ENCODE assay signal across 7 mouse cellular contexts in genomic region chr6:71934081-71934556, GRCm38 (mm10). TPM values are rescaled to one million over a fixed set of nuclear protein-coding genes. Genes with fewer than 3 reads are reported as not detected.
DNase-seq lines count a peak whose midpoint lies in the region; ATAC-seq and TF ChIP-seq lines count a peak whose summit lies in the region.

No protein-coding gene starts in this region.

- peaks cover 24% of the 10 kb centered on the region for H3K36me3 ChIP-seq in spleen, adult 2 months (ENCODE audit: control insufficient read depth, insufficient read depth, low read length)
- peaks cover 98% of the 10 kb centered on the region for H3K36me3 ChIP-seq in embryonic facial prominence, embryonic 10.5 days (replicated peaks)

- 53% methylated on average over 2 of the region's 2 CpGs for WGBS in spleen, adult 2 months
- 38% methylated on average over 2 of the region's 2 CpGs for WGBS in embryonic facial prominence, embryonic 10.5 days

- no peak for TF ChIP-seq CTCF in spleen, adult 2 months (IDR thresholded peaks at IDR 0.05; ENCODE audit: extremely low read depth, insufficient read depth, insufficient read length, insufficient replicate concordance)

- peaks cover 21% of the 10 kb centered on the region; the same call in 1 of the 2 replicates for H3K4me1 ChIP-seq in spleen, adult 2 months (ENCODE audit: control insufficient read depth, insufficient read depth, insufficient read length)
- peaks cover 10% of the 10 kb centered on the region for H3K4me1 ChIP-seq in embryonic facial prominence, embryonic 10.5 days

- DNase-seq in spleen, adult 2 months (ENCODE audit: low read depth in 1 of 2, low spot score in 2 of 2): no peak
- no peak for DNase-seq in spleen, postnatal 14 days (ENCODE audit: low spot score in 2 of 2)
- peak; percentile 39 for DNase-seq in embryonic facial prominence, embryonic 10.5 days (ENCODE audit: low spot score)
- DNase-seq in heart, postnatal 14 days: peak; percentile 50 to 63
- DNase-seq in lung, adult 18-20 months: peak; percentile 61 to 75
- DNase-seq in cerebellum, adult 9-10 months: no peak

- peak overlapping the region; percentile 55 for H3K27ac ChIP-seq in spleen, adult 2 months (ENCODE audit: insufficient read depth, low read length)
- H3K27ac ChIP-seq in embryonic facial prominence, embryonic 10.5 days (replicated peaks): 0 out of 2 replicates have a peak overlapping the region, but pooled peaks have one; percentile 35

- ATAC-seq in megakaryocyte, adult 5-6 weeks (ENCODE audit: poor library complexity, severe bottlenecking): no peak

- TF ChIP-seq POLR2A in spleen, adult 2 months (IDR thresholded peaks at IDR 0.05; ENCODE audit: low read depth, low read length): no peak

- H3K9me3 ChIP-seq in embryonic facial prominence, embryonic 10.5 days: no peaks in the 10 kb centered on the region

- no peak overlapping the region for H3K4me3 ChIP-seq in spleen, adult 2 months (ENCODE audit: extremely low read depth, insufficient read depth, insufficient read length)
- no peak overlapping the region for H3K4me3 ChIP-seq in embryonic facial prominence, embryonic 10.5 days

- intact Hi-C loops in heart, postnatal 14 days (cut with DNase I): no loop called here

- H3K27me3 ChIP-seq in spleen, adult 2 months (ENCODE audit: control insufficient read depth, insufficient read depth, low read length): no peaks in the 10 kb centered on the region
- no peaks in the 10 kb centered on the region for H3K27me3 ChIP-seq in embryonic facial prominence, embryonic 10.5 days (replicated peaks; ENCODE audit: low read depth, poor library complexity, severe bottlenecking)

RNA-seq across cellular contexts. Expression of gene Polr1a, which starts 25.3 kb away (rescaled TPM):
- polyA plus RNA-seq in spleen, adult 2 months (2012; rRNA removed): 16.3 TPM in 2 replicates
- polyA plus RNA-seq in embryonic facial prominence, embryonic 10.5 days (2016; fragmentation: Nextera tagmentation; extraction: Ambion mirVana): 49.6 and 53.7 TPM in 2 replicates
- 10 to 100 TPM; 42.2 to 47.3 TPM for total RNA-seq in heart, postnatal 14 days (2021)
- total RNA-seq in megakaryocyte, adult 5-6 weeks (2015): 17.3 and 20.6 TPM in 2 replicates
- total RNA-seq in megakaryocyte, adult 5-6 weeks (2017): 32.2 and 52.7 TPM in 2 replicates

RNA-seq across cellular contexts. Expression of gene Ptcd3, which starts 25.6 kb away (rescaled TPM):
- polyA plus RNA-seq in spleen, adult 2 months (2012; rRNA removed): 6.6 and 8.9 TPM in 2 replicates
- 157 and 167 TPM in 2 replicates for polyA plus RNA-seq in embryonic facial prominence, embryonic 10.5 days (2016; fragmentation: Nextera tagmentation; extraction: Ambion mirVana)
- total RNA-seq in heart, postnatal 14 days (2021): 100 to 1,000 TPM; 123 TPM
- 49.9 and 52.8 TPM in 2 replicates for total RNA-seq in megakaryocyte, adult 5-6 weeks (2015)
- total RNA-seq in megakaryocyte, adult 5-6 weeks (2017): 63.1 and 72.9 TPM in 2 replicates

Comparison
In these comparisons a context has a peak if more than half of its experiments do, and no peak if none do; other contexts are left out.
1. DNase-seq: peak in embryonic facial prominence, embryonic 10.5 days (single experiment), heart, postnatal 14 days (2 of 2) and lung, adult 18-20 months (2 of 2); none in spleen, adult 2 months (0 of 2), spleen, postnatal 14 days (0 of 2) and cerebellum, adult 9-10 months (single experiment).